In genomic region chr2:85194566-85194965, GRCm38 (mm10) we compare ENCODE assay signal across 30 mouse cellular contexts. TPM values are rescaled to one million over a fixed set of nuclear protein-coding genes. Genes with fewer than 3 reads are reported as not detected.
DNase-seq lines count a peak whose midpoint lies in the region.
"Had no signal": no experiment of that assay in that cellular context is flagged by ENCODE, and none has a peak within 500 bp of the region (broad histone marks: within the 10 kb centered on the region; RNA-seq: fewer than 3 reads in every experiment).

No protein-coding gene starts in this region.

- peak; percentile 30 for DNase-seq in layer of hippocampus, adult 11-12 months (ENCODE audit: low spot score)
- DNase-seq in layer of hippocampus, postnatal 14 days (ENCODE audit: low spot score in 2 of 2): no peak
- DNase-seq in right cerebral cortex, adult 18-20 months: peak; percentile 35
- DNase-seq in right cerebral cortex, postnatal 4 days: no peak
- DNase-seq in frontal cortex, postnatal 10 days (ENCODE audit: low spot score in 2 of 2): peak; percentile 12 to 22
- DNase-seq in forebrain, embryonic 10.5 days (ENCODE audit: extremely low spot score, low spot score): no peak
- no peak for DNase-seq in lung, postnatal 25 days (ENCODE audit: low spot score)
- DNase-seq: adrenal gland, postnatal 10 days; cerebellum, adult 11 months; cerebellum, adult 9-10 months; cerebellum, postnatal 36 days; embryo, embryonic 11 days; gastrocnemius, postnatal 25 days; heart, adult 18-20 months; heart, postnatal 4 days; kidney, adult 8-10 months; kidney, postnatal 4 days; liver, embryonic 13.5 days; lung, adult 18-20 months; midbrain, embryonic 14.5 days; thymus, adult 2 months; thymus, postnatal 36 days had no signal

- no peak overlapping the region for H3K27ac ChIP-seq in forebrain, embryonic 10.5 days
- H3K27ac ChIP-seq: embryonic facial prominence, embryonic 12.5 days; hindbrain, embryonic 13.5 days; kidney, postnatal 0 days; liver, embryonic 13.5 days; macrophage; stomach, postnatal 0 days had no signal

- no peak overlapping the region for H3K4me3 ChIP-seq in forebrain, embryonic 10.5 days
- H3K4me3 ChIP-seq: embryonic facial prominence, embryonic 12.5 days; heart, embryonic 12.5 days; hindbrain, embryonic 13.5 days; liver, embryonic 13.5 days had no signal

- H3K9me3 ChIP-seq in forebrain, embryonic 10.5 days: no peaks in the 10 kb centered on the region
- H3K9me3 ChIP-seq: embryonic facial prominence, embryonic 12.5 days; heart, embryonic 12.5 days; hindbrain, embryonic 13.5 days; liver, embryonic 13.5 days had no signal

- H3K4me1 ChIP-seq in forebrain, embryonic 10.5 days: peaks cover 20% of the 10 kb centered on the region
- H3K4me1 ChIP-seq: liver, embryonic 13.5 days had no signal

- peaks cover 29% of the 10 kb centered on the region for H3K27me3 ChIP-seq in forebrain, embryonic 10.5 days (ENCODE audit: poor library complexity, severe bottlenecking)
- H3K27me3 ChIP-seq: hindbrain, embryonic 13.5 days had no signal

- H3K36me3 ChIP-seq in forebrain, embryonic 10.5 days (replicated peaks): no peaks in the 10 kb centered on the region
- H3K36me3 ChIP-seq: embryonic facial prominence, embryonic 12.5 days; heart, embryonic 12.5 days; liver, embryonic 13.5 days had no signal

- whole genome bisulfite sequencing in forebrain, embryonic 10.5 days: 76% methylated on average over 1 of the region's 1 CpGs

RNA-seq across cellular contexts. Expression of gene Lrrc55, which starts 2.4 kb away (rescaled TPM):
- 10 to 100 TPM; 23.0 to 26.1 TPM for total RNA-seq in layer of hippocampus, postnatal 14 days (2021)
- 0.30 and 0.47 TPM in 2 replicates for polyA plus RNA-seq in forebrain, embryonic 10.5 days (2016; fragmentation: Nextera tagmentation; extraction: Ambion mirVana)
- total RNA-seq: MEL; monocyte, adult 5-6 weeks had no signal
- polyA plus RNA-seq: macrophage had no signal

RNA-seq across cellular contexts. Expression of gene Aplnr, which starts 58.5 kb away (rescaled TPM):
- 1 to 10 TPM; 6.1 to 8.1 TPM for total RNA-seq in layer of hippocampus, postnatal 14 days (2021)
- polyA plus RNA-seq in forebrain, embryonic 10.5 days (2016; fragmentation: Nextera tagmentation; extraction: Ambion mirVana): 37.6 and 38.8 TPM in 2 replicates
- total RNA-seq: MEL; monocyte, adult 5-6 weeks had no signal
- polyA plus RNA-seq: macrophage had no signal

Comparison
In these comparisons a context has a peak if more than half of its experiments do, and no peak if none do; other contexts are left out.
1. DNase-seq: peak in layer of hippocampus, adult 11-12 months (single experiment), right cerebral cortex, adult 18-20 months (single experiment) and frontal cortex, postnatal 10 days (2 of 2); none in layer of hippocampus, postnatal 14 days (0 of 2), right cerebral cortex, postnatal 4 days (single experiment), forebrain, embryonic 10.5 days (single experiment) and lung, postnatal 25 days (single experiment).